Mouse (Mus musculus) CH12.LX (cell line): ENCODE results near the gene Slc5a10. TPM values are rescaled to one million over a fixed set of nuclear protein-coding genes. Genes with fewer than 3 reads are reported as not detected.

ENCODE experiments used
- DNase-seq: peaks from one replicate; pipeline ENCODE4 v3.0.0-alpha.2; 2013; ENCODE audit errors: extremely low read depth
- H3K27ac ChIP-seq: 2 replicates; pipeline ENCODE4 v1.5.1; 2012; ENCODE audit warnings: low read depth, mild to moderate bottlenecking, control low read depth, moderate library complexity; ENCODE audit not compliant: insufficient read depth
- H3K27me3 ChIP-seq: replicated peaks from 2 replicates; pipeline ENCODE3; 2012; ENCODE audit warnings: inconsistent platforms
- H3K36me3 ChIP-seq, 2 experiments: replicated peaks in 1 of 2; 2 replicates each; pipeline versions ENCODE3 to v1.6.1; 2012; ENCODE audit warnings: inconsistent platforms in 1 of 2, low read length in 1 of 2, mild to moderate bottlenecking in 1 of 2, mixed read lengths in 1 of 2, moderate library complexity in 1 of 2; ENCODE audit not compliant: control insufficient read depth in 1 of 2, insufficient read depth in 1 of 2
- H3K4me1 ChIP-seq, 2 experiments: 2 replicates each; pipeline ENCODE4 v1.6.1; 2012; ENCODE audit warnings: inconsistent platforms in 1 of 2, moderate library complexity in 1 of 2; ENCODE audit not compliant: insufficient read depth in 2 of 2, control insufficient read depth in 1 of 2
- H3K4me2 ChIP-seq: 2 replicates; pipeline ENCODE4 v1.6.1; 2012; ENCODE audit warnings: low read depth, mild to moderate bottlenecking, control low read depth; ENCODE audit not compliant: poor library complexity, insufficient read depth, severe bottlenecking
- H3K4me3 ChIP-seq, 3 experiments: fragments of 150-350 bp in 1 of 3; sonication (generic) in 1 of 3; replicated peaks in 1 of 3; 2 replicates each; pipeline versions ENCODE3 to v1.5.1; 2011 to 2012; ENCODE audit warnings: low read depth in 2 of 3, low read length in 2 of 3, mild to moderate bottlenecking in 2 of 3, moderate library complexity in 2 of 3, control low read depth in 1 of 3, improper control_type of control experiment in 1 of 3, inconsistent platforms in 1 of 3, mixed read lengths in 1 of 3; ENCODE audit not compliant: poor library complexity in 1 of 3
- H3K79me2 ChIP-seq: replicated peaks from 2 replicates; pipeline ENCODE4 v1.6.1; 2012; ENCODE audit warnings: mild to moderate bottlenecking, moderate library complexity; ENCODE audit not compliant: control insufficient read depth, poor library complexity, insufficient read depth, severe bottlenecking; ENCODE audit errors: extremely low read depth
- H3K9ac ChIP-seq: 2 replicates; pipeline ENCODE4 v1.6.1; 2012; ENCODE audit warnings: low read depth, mild to moderate bottlenecking, control low read depth, moderate library complexity; ENCODE audit not compliant: insufficient read depth
- H3K9me3 ChIP-seq: replicated peaks from 2 replicates; pipeline ENCODE3; 2012; ENCODE audit warnings: low read length, inconsistent platforms, mixed read lengths
- CHD2 ChIP-seq: IDR thresholded peaks from 2 replicates; pipeline ENCODE4 v1.6.1; 2011; ENCODE audit warnings: low read length, improper control_type of control experiment
- CTCF ChIP-seq, 2 experiments: IDR thresholded peaks in 1 of 2; conservative IDR thresholded peaks in 1 of 2; 2 replicates each; pipeline ENCODE4 v1.5.1; 2011 to 2012; ENCODE audit warnings: low read depth in 2 of 2, low read length in 2 of 2, improper control_type of control experiment in 1 of 2, inconsistent platforms in 1 of 2, mild to moderate bottlenecking in 1 of 2, moderate library complexity in 1 of 2
- E2F4 ChIP-seq: IDR thresholded peaks from 2 replicates; pipeline ENCODE4 v1.6.1; 2011; ENCODE audit warnings: low read depth, low read length, improper control_type of control experiment; ENCODE audit not compliant: insufficient replicate concordance
- ELF1 ChIP-seq: IDR thresholded peaks from 2 replicates; pipeline ENCODE4 v1.6.1; 2014; ENCODE audit warnings: low read depth, mild to moderate bottlenecking, inconsistent platforms, low read length, improper control_type of control experiment
- EP300 ChIP-seq: IDR thresholded peaks from 2 replicates; pipeline ENCODE4 v1.6.1; 2011; ENCODE audit warnings: low read length, improper control_type of control experiment
- ETS1 ChIP-seq: conservative IDR thresholded peaks from 2 replicates; pipeline ENCODE4 v1.6.1; 2012; ENCODE audit warnings: low read depth, mild to moderate bottlenecking, inconsistent platforms, low read length, improper control_type of control experiment, moderate library complexity
- IRF4 ChIP-seq: IDR thresholded peaks from 2 replicates; pipeline ENCODE4 v1.6.1; 2014; ENCODE audit warnings: low read depth, mild to moderate bottlenecking, inconsistent platforms, low read length, improper control_type of control experiment
- JUN ChIP-seq: IDR thresholded peaks from 2 replicates; pipeline ENCODE4 v1.6.1; 2011; ENCODE audit warnings: low read depth, mild to moderate bottlenecking, low read length, improper control_type of control experiment, moderate library complexity; ENCODE audit not compliant: insufficient read depth
- JUND ChIP-seq: conservative IDR thresholded peaks from 2 replicates; pipeline ENCODE4 v1.6.1; 2011; ENCODE audit warnings: low read depth, low read length, improper control_type of control experiment
- MAX ChIP-seq: IDR thresholded peaks from 2 replicates; pipeline ENCODE4 v1.6.1; 2011; ENCODE audit warnings: low read length, improper control_type of control experiment
- MAZ ChIP-seq: IDR thresholded peaks from 2 replicates; pipeline ENCODE4 v1.6.1; 2012; ENCODE audit warnings: low read depth, mild to moderate bottlenecking, inconsistent platforms, low read length, improper control_type of control experiment, moderate library complexity
- MXI1 ChIP-seq: IDR thresholded peaks from 2 replicates; pipeline ENCODE4 v1.6.1; 2011; ENCODE audit warnings: mild to moderate bottlenecking, low read depth, low read length, improper control_type of control experiment
- MYC ChIP-seq: IDR thresholded peaks from 2 replicates; pipeline ENCODE4 v1.6.1; 2011; ENCODE audit warnings: low read depth, mild to moderate bottlenecking, improper control_type of control experiment, low read length
- NELFE ChIP-seq: IDR thresholded peaks from 2 replicates; pipeline ENCODE4 v1.6.1; 2011; ENCODE audit warnings: low read depth, low read length, improper control_type of control experiment
- PAX5 ChIP-seq: IDR thresholded peaks from 2 replicates; pipeline ENCODE4 v1.6.1; 2012; ENCODE audit warnings: low read length, inconsistent platforms, mixed read lengths
- POLR2A ChIP-seq: IDR thresholded peaks from 2 replicates; pipeline ENCODE4 v1.6.1; 2011; ENCODE audit warnings: low read depth, mild to moderate bottlenecking, improper control_type of control experiment, low read length
- SIN3A ChIP-seq: IDR thresholded peaks from 2 replicates; pipeline ENCODE4 v1.6.1; 2012; ENCODE audit warnings: low read length, improper control_type of control experiment, inconsistent platforms
- SMC3 ChIP-seq: IDR thresholded peaks from 2 replicates; pipeline ENCODE4 v1.6.1; 2011; ENCODE audit warnings: low read depth, low read length, improper control_type of control experiment
- TBP ChIP-seq: conservative IDR thresholded peaks from 2 replicates; pipeline ENCODE4 v1.6.1; 2011; ENCODE audit warnings: low read depth, low read length, improper control_type of control experiment
- TCF12 ChIP-seq: IDR thresholded peaks from 2 replicates; pipeline ENCODE4 v1.6.1; 2014; ENCODE audit warnings: low read depth, mild to moderate bottlenecking, inconsistent platforms, low read length, improper control_type of control experiment
- USF1 ChIP-seq: IDR thresholded peaks from 2 replicates; pipeline ENCODE4 v1.6.1; 2014; ENCODE audit warnings: low read depth, mild to moderate bottlenecking, inconsistent platforms, low read length, improper control_type of control experiment
- USF2 ChIP-seq: conservative IDR thresholded peaks from 2 replicates; pipeline ENCODE4 v1.6.1; 2011; ENCODE audit warnings: low read depth, low read length, improper control_type of control experiment
- ZC3H11A ChIP-seq: IDR thresholded peaks from 2 replicates; pipeline ENCODE4 v1.6.1; 2012; ENCODE audit warnings: low read depth, mild to moderate bottlenecking, inconsistent platforms, low read length, improper control_type of control experiment
- ZKSCAN1 ChIP-seq: IDR thresholded peaks from 2 replicates; pipeline ENCODE4 v1.6.1; 2012; ENCODE audit warnings: low read depth, inconsistent platforms, low read length, improper control_type of control experiment, borderline replicate concordance
- ZMIZ1 ChIP-seq: IDR thresholded peaks from 2 replicates; pipeline ENCODE4 v1.6.1; 2012; ENCODE audit warnings: low read depth, mild to moderate bottlenecking, inconsistent platforms, low read length, improper control_type of control experiment
- ZNF384 ChIP-seq: IDR thresholded peaks from 2 replicates; pipeline ENCODE4 v1.6.1; 2012; ENCODE audit warnings: low read depth, low read length, improper control_type of control experiment, inconsistent platforms
- dilution Hi-C: fragments of 300-500 bp; cut with MboI; formaldehyde crosslinking; loops from 2 replicates; pipeline ENCODE4 v1.14.3; 2020; ENCODE audit warnings: low sequenced_read_pairs; ENCODE audit not compliant: extremely low pct_unique_long_range_greater_than_20kb, extremely low pct_ligation_motif_present
- in situ Hi-C: fragments of 300-500 bp; cut with MboI; formaldehyde crosslinking; loops from 3 replicates; pipeline ENCODE4 v1.14.3; 2019; ENCODE audit warnings: low sequenced_read_pairs, low pct_ligation_motif_present, low pct_unique_long_range_greater_than_20kb, mixed read lengths
- polyA plus RNA-seq: library from polyadenylated mRNA; unstranded; fragments of >175 nt; gene quantifications from 2 replicates; pipeline ENCODE4 v1.2.1, GENCODE M21; 2012; ENCODE audit warnings: low read depth; ENCODE audit not compliant: insufficient read length
- total RNA-seq, 2 experiments: library from RNA; depleted of rRNA; stranded (reverse); fragments of 300-350 nt in 1 of 2; fragments of >200 nt in 1 of 2; gene quantifications; 2 replicates each; pipeline ENCODE4 v1.2.3; 2012 to 2014

Slc5a10 gene
- total and polyA plus RNA-seq, 3 experiments = 0.70 to 1.6 (median 1.4) TPM

GRCm38 (mm10) chr11:61665991-61666799 lies 54.4 kb downstream of the Slc5a10 start (continued):
- peak; percentile 86 for TF ChIP-seq ZMIZ1
- peak; percentile 23; the same call in 1 of the 2 replicates for TF ChIP-seq ZC3H11A
- TF ChIP-seq USF2 = no peak
- no peak for TF ChIP-seq ZNF384
- TF ChIP-seq SMC3 = peak; percentile 92
- no peak for TF ChIP-seq TBP
- TF ChIP-seq NELFE = peak; percentile 57; the same call in 1 of the 2 replicates
- 0 out of 2 replicates have a peak, but pooled peaks have one; percentile 38 for TF ChIP-seq MYC
- TF ChIP-seq SIN3A = no peak
- TF ChIP-seq, all 38 proteins: peak for 19

GRCm38 (mm10) chr11:61665401-61665800 lies 55.2 kb downstream of the Slc5a10 start:
- Histone ChIP-seq H3K27ac (peak overlapping the region; percentile 56), H3K9ac (no peak overlapping the region), H3K9me3 (no peaks in the 10 kb centered on the region), H3K27me3 (no peaks in the 10 kb centered on the region), H3K36me3 (peaks cover 97 to 99% of the 10 kb centered on the region in 2 experiments), H3K4me2 (no peak overlapping the region), H3K4me3 (no peak overlapping the region), H3K4me1 (peaks cover 80 to 99% of the 10 kb centered on the region in 2 experiments), H3K79me2 (peaks cover 62% of the 10 kb centered on the region)
- in situ Hi-C loops (loop anchor here (5.0 kb wide), 1 partner anchor 37 kb away; no protein-coding TSS in a partner anchor), dilution Hi-C loops (no loop called here)
- no peak for DNase-seq
- TF ChIP-seq ZKSCAN1 = no peak
- TF ChIP-seq ZC3H11A = no peak
- TF ChIP-seq MAZ = no peak
- no peak for TF ChIP-seq MYC
- no peak for TF ChIP-seq PAX5

- dilution Hi-C loops = no loop called here
- no peaks in the 10 kb centered on the region for H3K9me3 ChIP-seq
These were observed 58.4 kb downstream of the Slc5a10 start for GRCm38 (mm10) chr11:61662189-61662588.

More at GRCm38 (mm10) chr11:61662189-61662588, 58.4 kb downstream of the Slc5a10 start:
- TF ChIP-seq CHD2 (0 out of 2 replicates have a peak, but pooled peaks have one; percentile 36), TCF12 (peak; percentile 52), USF1 (no peak), JUN (no peak), POLR2A (peak; percentile 20; the same call in 1 of the 2 replicates), CTCF (conservative IDR thresholded peaks at IDR 0.05 in 1 of 2, IDR thresholded peaks at IDR 0.05 in 1 of 2; ENCODE audit: low read depth in 2 of 2, low read length in 2 of 2) (no peak), MAZ (0 out of 2 replicates have a peak, but pooled peaks have one; percentile 46), ELF1 (no peak), SIN3A (peak; percentile 18; the same call in 1 of the 2 replicates), JUND (no peak), MAX (no peak), MYC (0 out of 2 replicates have a peak, but pooled peaks have one; percentile 18), EP300 (peak; percentile 42; the same call in 1 of the 2 replicates), IRF4 (0 out of 2 replicates have a peak, but pooled peaks have one; percentile 55), ETS1 (peak; percentile 44), E2F4 (no peak), MXI1 (0 out of 2 replicates have a peak, but pooled peaks have one; percentile 11)
- Histone ChIP-seq H3K4me3 (no peak overlapping the region), H3K36me3 (peaks cover 94 to 99% of the 10 kb centered on the region in 2 experiments), H3K79me2 (peaks cover 83% of the 10 kb centered on the region), H3K9ac (peak overlapping the region; percentile 11; the same call in 1 of the 2 replicates), H3K4me2 (0 out of 2 replicates have a peak overlapping the region, but pooled peaks have one; percentile 17), H3K27me3 (no peaks in the 10 kb centered on the region), H3K4me1 (peaks cover 62 to 91% of the 10 kb centered on the region in 2 experiments), H3K27ac (peak overlapping the region; percentile 92)
- no peak for DNase-seq
- in situ Hi-C loops = no loop called here
